10 mouse cellular contexts compared by ENCODE assay signal in genomic region chr16:12146666-12147065, GRCm38 (mm10).
A peak's percentile ranks its signal among the peaks of the same experiment; 100 is the strongest.
DNase-seq lines count a peak whose midpoint lies in the region; ATAC-seq and TF ChIP-seq lines count a peak whose summit lies in the region.
"Had no signal": no experiment of that assay in that cellular context is flagged by ENCODE, and none has a peak within 500 bp of the region (broad histone marks: within the 10 kb centered on the region; RNA-seq: fewer than 3 reads in every experiment).

No protein-coding gene starts in this region.

- intact Hi-C loops in left cerebral cortex, postnatal 10 days (cut with DNase I), result no loop called here

- peaks cover 2% of the 10 kb centered on the region; the same call in 1 of the 2 replicates for H3K4me1 ChIP-seq in hindbrain, embryonic 16.5 days (ENCODE audit: control insufficient read depth, insufficient read depth, low read depth, low read length)
- H3K4me1 ChIP-seq in hindbrain, embryonic 12.5 days, result no peaks in the 10 kb centered on the region
- no peaks in the 10 kb centered on the region for H3K4me1 ChIP-seq in liver, embryonic 12.5 days

- H3K27me3 ChIP-seq in hindbrain, embryonic 16.5 days (replicated peaks; ENCODE audit: control insufficient read depth, insufficient read depth, low read length), result no peaks in the 10 kb centered on the region
- H3K27me3 ChIP-seq in hindbrain, embryonic 12.5 days, result no peaks in the 10 kb centered on the region
- no peaks in the 10 kb centered on the region for H3K27me3 ChIP-seq in liver, embryonic 12.5 days (replicated peaks)
- H3K27me3 ChIP-seq: neural tube, embryonic 13.5 days had no signal

- no peaks in the 10 kb centered on the region for H3K9me3 ChIP-seq in hindbrain, embryonic 16.5 days (ENCODE audit: control insufficient read depth, low read length)
- H3K9me3 ChIP-seq in hindbrain, embryonic 12.5 days (replicated peaks), result no peaks in the 10 kb centered on the region
- H3K9me3 ChIP-seq in liver, embryonic 12.5 days (replicated peaks), result no peaks in the 10 kb centered on the region
- H3K9me3 ChIP-seq: neural tube, embryonic 13.5 days had no signal

- TF ChIP-seq CTCF in brain, embryonic 14.5 days (IDR thresholded peaks at IDR 0.05; ENCODE audit: borderline replicate concordance, extremely low read depth, insufficient read depth, insufficient read length), result no peak

- no peak for TF ChIP-seq POLR2A in brain, embryonic 14.5 days (IDR thresholded peaks at IDR 0.05; ENCODE audit: borderline replicate concordance, extremely low read depth, insufficient read depth, insufficient read length, poor library complexity, severe bottlenecking)

- DNase-seq in brain, embryonic 14.5 days (ENCODE audit: low read depth), result peak; percentile 83
- peak; percentile 16 to 19 for DNase-seq in cerebellum, postnatal 14 days
- DNase-seq in left cerebral cortex, postnatal 10 days (ENCODE audit: extremely low spot score in 1 of 2, low spot score in 2 of 2), result peak; percentile 25 to 61
- DNase-seq in embryo, embryonic 10.5 days (ENCODE audit: low spot score), result no peak

- no peak overlapping the region for H3K4me3 ChIP-seq in hindbrain, embryonic 16.5 days (ENCODE audit: low read length)
- H3K4me3 ChIP-seq in hindbrain, embryonic 12.5 days, result no peak overlapping the region
- no peak overlapping the region for H3K4me3 ChIP-seq in liver, embryonic 12.5 days
- H3K4me3 ChIP-seq: neural tube, embryonic 13.5 days had no signal

- ATAC-seq in hindbrain, embryonic 16.5 days, result peak; percentile 91
- no peak for ATAC-seq in hindbrain, embryonic 12.5 days (ENCODE audit: low FRiP score)
- ATAC-seq in granulocyte monocyte progenitor cell, adult 5-6 weeks (replicated peaks; ENCODE audit: poor library complexity, severe bottlenecking), result no peak
- no peak for ATAC-seq in liver, embryonic 12.5 days

- H3K36me3 ChIP-seq in hindbrain, embryonic 16.5 days (ENCODE audit: control insufficient read depth, insufficient read depth, low read length), result no peaks in the 10 kb centered on the region
- no peaks in the 10 kb centered on the region for H3K36me3 ChIP-seq in hindbrain, embryonic 12.5 days
- H3K36me3 ChIP-seq in liver, embryonic 12.5 days, result no peaks in the 10 kb centered on the region
- H3K36me3 ChIP-seq: neural tube, embryonic 13.5 days had no signal

- no peak overlapping the region for H3K9ac ChIP-seq in hindbrain, embryonic 16.5 days (ENCODE audit: low read depth, low read length)
- H3K9ac ChIP-seq in hindbrain, embryonic 12.5 days, result no peak overlapping the region
- no peak overlapping the region for H3K9ac ChIP-seq in liver, embryonic 12.5 days
- H3K9ac ChIP-seq: liver, embryonic 14.5 days; neural tube, embryonic 13.5 days had no signal

- H3K27ac ChIP-seq in hindbrain, embryonic 16.5 days (ENCODE audit: low read depth, low read length), result peak overlapping the region; percentile 9; the same call in 1 of the 2 replicates
- no peak overlapping the region for H3K27ac ChIP-seq in hindbrain, embryonic 12.5 days
- H3K27ac ChIP-seq in liver, embryonic 12.5 days, result no peak overlapping the region
- H3K27ac ChIP-seq: liver, embryonic 14.5 days; neural tube, embryonic 13.5 days had no signal

- no peak overlapping the region for H3K4me2 ChIP-seq in hindbrain, embryonic 16.5 days (ENCODE audit: low read length)
- H3K4me2 ChIP-seq in hindbrain, embryonic 12.5 days (replicated peaks), result no peak overlapping the region
- H3K4me2 ChIP-seq in liver, embryonic 12.5 days, result no peak overlapping the region
- H3K4me2 ChIP-seq: neural tube, embryonic 13.5 days had no signal
